Mouse (Mus musculus): ENCODE measurements around the gene S100a1. TPM values are rescaled to one million over a fixed set of nuclear protein-coding genes. Genes with fewer than 3 reads are reported as not detected.

The S100a1 gene
- polyA plus RNA-seq, 1 experiment: 228 TPM

DNA sequence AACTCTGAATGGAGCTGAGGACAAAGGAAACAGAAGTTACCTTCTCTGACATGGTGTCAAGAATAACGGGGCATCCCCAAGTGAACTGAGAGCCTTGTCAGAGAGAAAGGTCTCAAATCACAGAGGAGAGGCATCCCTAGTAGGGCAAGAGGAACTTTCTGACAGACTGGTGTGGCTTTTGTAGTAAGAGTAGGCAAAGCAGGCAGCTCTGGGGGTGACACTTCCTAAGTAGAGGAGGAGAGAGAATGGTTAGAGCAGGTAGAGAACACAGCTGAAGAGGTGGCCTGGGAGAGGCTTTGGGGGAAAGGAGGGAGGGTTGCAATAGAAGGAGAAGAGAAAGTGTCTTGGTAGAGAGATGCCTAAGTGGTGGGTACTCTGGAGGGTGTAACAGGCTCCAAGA lies 21.3 kb upstream of the S100a1 start:
- Histone ChIP-seq H3K4me1 (ENCODE audit: control insufficient read depth, insufficient read depth, low read length) (no peaks in the 10 kb centered on the region), H3K4me3 (ENCODE audit: insufficient read depth, low read length) (no peak overlapping the region), H3K27ac (ENCODE audit: insufficient read depth, low read depth, low read length) (no peak overlapping the region)
- TF ChIP-seq CTCF (IDR thresholded peaks at IDR 0.05; ENCODE audit: low read depth, low read length) (no peak), POLR2A (IDR thresholded peaks at IDR 0.05; ENCODE audit: borderline replicate concordance, low read depth, low read length) (no peak)

DNA sequence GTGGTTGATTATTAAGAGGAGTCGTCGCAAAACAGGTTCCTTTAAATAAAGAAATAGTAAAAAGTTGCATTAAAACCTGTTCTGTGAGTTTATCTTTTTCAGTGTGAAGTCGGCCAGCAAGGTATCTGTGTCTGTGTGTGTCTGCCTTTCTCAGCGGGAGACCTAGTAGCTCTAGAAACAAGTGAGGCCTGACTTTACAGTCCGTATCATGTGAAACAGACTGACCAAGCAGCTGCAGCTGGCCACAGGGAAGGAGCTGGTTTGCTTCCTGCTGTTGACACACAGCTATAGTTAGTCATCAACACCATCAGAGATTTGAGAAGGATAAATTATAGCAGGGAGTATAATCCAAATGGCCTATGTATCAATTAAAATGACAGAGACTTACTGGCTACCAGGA lies 17.5 kb upstream of the S100a1 start:
- no peak overlapping the region for H3K27ac ChIP-seq (ENCODE audit: insufficient read depth, low read depth, low read length)
- H3K4me3 ChIP-seq (ENCODE audit: insufficient read depth, low read length): no peak overlapping the region
- H3K4me1 ChIP-seq (ENCODE audit: control insufficient read depth, insufficient read depth, low read length): no peaks in the 10 kb centered on the region
- TF ChIP-seq POLR2A (IDR thresholded peaks at IDR 0.05; ENCODE audit: borderline replicate concordance, low read depth, low read length) (no peak), CTCF (IDR thresholded peaks at IDR 0.05; ENCODE audit: low read depth, low read length) (no peak)

DNA sequence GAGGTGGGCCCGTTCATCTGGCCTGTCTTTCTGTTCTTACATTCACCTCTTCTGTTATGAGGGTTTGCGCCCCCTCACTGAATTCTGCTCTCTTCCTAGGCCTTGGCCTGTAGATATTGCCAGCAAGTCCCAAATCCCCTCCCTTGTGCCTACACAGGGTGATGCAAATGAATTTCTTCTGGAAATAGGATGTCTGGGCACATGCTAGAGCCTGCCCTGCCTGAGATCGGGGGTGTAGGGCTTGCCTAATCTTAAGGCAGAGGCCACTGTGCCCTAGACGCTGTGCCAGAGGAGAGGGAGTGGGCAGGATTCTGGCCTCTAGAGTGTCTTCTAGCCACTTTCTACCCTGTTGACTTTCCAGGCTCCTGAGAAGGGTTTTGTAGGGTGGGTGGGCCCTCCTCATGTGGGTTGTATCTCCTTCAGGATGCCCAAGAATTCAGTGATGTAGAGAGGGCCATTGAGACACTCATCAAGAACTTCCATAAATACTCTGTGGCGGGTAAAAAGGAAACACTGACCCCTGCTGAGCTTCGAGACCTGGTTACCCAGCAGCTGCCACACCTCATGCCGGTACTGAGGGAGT lies 13.2 kb upstream of the S100a1 start:
- TF ChIP-seq CTCF (IDR thresholded peaks at IDR 0.05; ENCODE audit: low read depth, low read length) (no peak), POLR2A (IDR thresholded peaks at IDR 0.05; ENCODE audit: borderline replicate concordance, low read depth, low read length) (no peak)
- Histone ChIP-seq H3K27ac (ENCODE audit: insufficient read depth, low read depth, low read length) (no peak overlapping the region), H3K4me1 (ENCODE audit: control insufficient read depth, insufficient read depth, low read length) (no peaks in the 10 kb centered on the region), H3K4me3 (ENCODE audit: insufficient read depth, low read length) (no peak overlapping the region)

DNA sequence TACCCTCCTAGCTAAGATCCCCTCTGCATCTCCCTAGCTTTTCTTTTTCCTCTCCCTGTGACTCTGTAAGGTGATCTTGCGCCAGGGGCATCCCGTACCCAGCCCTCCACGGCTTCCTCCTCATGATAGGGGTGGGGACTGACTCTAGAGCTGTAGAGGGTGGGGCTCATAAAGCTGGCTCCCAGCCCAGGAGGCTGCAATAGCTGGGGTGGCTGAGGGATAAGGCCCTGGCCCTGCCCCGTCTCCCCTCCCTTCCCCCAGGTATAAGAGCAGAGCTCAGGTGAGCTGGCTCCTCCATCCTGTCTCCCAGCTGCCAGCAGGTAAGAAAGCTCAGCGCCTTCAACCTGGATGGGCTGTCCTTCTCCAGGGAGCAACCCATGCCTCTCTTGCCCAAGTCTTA lies 12.4 kb upstream of the S100a1 start, which contains the start of gene S100a14:
S100a14 (plus strand) TSS at position 277 of the 400 bp plus-strand sequence.
- H3K4me3 ChIP-seq (ENCODE audit: insufficient read depth, low read length): no peak within 1 kb of the TSS
- H3K27ac ChIP-seq (ENCODE audit: insufficient read depth, low read depth, low read length): no peak within 1 kb of the TSS
- TF ChIP-seq CTCF (IDR thresholded peaks at IDR 0.05; ENCODE audit: low read depth, low read length) (no peak), POLR2A (IDR thresholded peaks at IDR 0.05; ENCODE audit: borderline replicate concordance, low read depth, low read length) (no peak)
- no peaks in the 10 kb centered on the region for H3K4me1 ChIP-seq (ENCODE audit: control insufficient read depth, insufficient read depth, low read length)

DNA sequence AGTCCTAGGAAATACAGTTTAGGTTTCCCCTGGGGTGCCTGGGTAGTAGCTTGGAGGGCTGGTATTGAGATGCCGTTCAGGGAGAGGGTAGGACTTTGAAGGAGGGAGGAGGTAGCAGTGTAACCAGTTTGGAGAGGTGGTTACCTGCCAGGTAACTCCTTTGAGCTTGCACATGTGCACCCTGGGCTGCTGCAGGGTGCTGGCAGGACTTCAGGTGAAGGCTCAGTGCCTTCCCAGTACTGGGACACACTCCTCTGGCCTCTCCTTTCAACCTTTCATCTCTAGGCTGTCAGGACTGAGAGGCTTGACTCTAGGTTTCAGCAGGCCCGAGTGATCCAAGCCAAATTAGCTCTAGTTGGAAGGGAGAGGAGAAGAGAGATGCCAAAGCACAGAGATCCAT lies 11.9 kb upstream of the S100a1 start:
- TF ChIP-seq CTCF (IDR thresholded peaks at IDR 0.05; ENCODE audit: low read depth, low read length) (no peak), POLR2A (IDR thresholded peaks at IDR 0.05; ENCODE audit: borderline replicate concordance, low read depth, low read length) (no peak)
- H3K4me3 ChIP-seq (ENCODE audit: insufficient read depth, low read length): no peak overlapping the region
- no peaks in the 10 kb centered on the region for H3K4me1 ChIP-seq (ENCODE audit: control insufficient read depth, insufficient read depth, low read length)
- H3K27ac ChIP-seq (ENCODE audit: insufficient read depth, low read depth, low read length): no peak overlapping the region

DNA sequence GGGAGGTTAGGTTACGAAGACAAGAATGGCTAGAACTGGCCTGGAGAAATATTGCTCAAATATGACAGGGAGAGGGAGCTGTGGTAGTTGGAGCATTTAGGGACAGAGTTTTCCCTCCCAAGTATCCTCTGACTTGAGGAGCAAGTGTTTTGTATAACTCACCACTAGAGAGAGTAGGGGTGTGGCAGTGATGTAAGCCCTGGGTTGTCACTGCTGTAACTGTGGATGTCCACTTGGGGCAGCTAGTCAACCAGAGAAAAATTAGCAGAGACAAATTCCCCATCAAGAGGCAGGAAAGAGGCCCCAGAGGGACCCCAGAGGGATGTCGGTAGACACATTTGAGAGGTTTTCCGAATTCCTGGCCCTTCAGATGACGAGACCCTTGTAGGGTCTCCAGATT lies 11.2 kb upstream of the S100a1 start:
- TF ChIP-seq CTCF (IDR thresholded peaks at IDR 0.05; ENCODE audit: low read depth, low read length) (peak; percentile 36), POLR2A (IDR thresholded peaks at IDR 0.05; ENCODE audit: borderline replicate concordance, low read depth, low read length) (no peak)
- Histone ChIP-seq H3K4me3 (ENCODE audit: insufficient read depth, low read length) (no peak overlapping the region), H3K27ac (ENCODE audit: insufficient read depth, low read depth, low read length) (no peak overlapping the region), H3K4me1 (ENCODE audit: control insufficient read depth, insufficient read depth, low read length) (peaks cover 6% of the 10 kb centered on the region)

DNA sequence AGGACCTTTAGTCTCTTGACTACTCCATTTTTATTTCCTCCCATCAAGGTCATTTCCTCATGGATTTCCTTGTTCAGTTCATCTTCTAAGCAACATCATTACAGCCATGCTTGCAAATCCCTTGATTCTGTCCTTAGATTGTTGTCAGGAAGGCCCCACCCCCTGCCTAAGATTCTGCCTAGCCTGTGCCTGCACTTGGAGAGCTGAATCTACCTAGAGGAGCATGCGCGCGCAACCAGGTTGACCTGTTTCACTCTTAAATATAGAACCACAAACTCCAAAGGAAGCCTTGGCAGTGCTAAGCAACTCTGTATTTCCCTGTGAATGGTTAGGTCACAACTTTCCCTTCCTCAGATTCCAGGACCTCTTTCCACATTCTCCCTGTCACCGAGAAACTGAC lies 3.5 kb upstream of the S100a1 start:
- H3K4me3 ChIP-seq (ENCODE audit: insufficient read depth, low read length): no peak overlapping the region
- H3K27ac ChIP-seq (ENCODE audit: insufficient read depth, low read depth, low read length): no peak overlapping the region
- peaks cover 42% of the 10 kb centered on the region for H3K4me1 ChIP-seq (ENCODE audit: control insufficient read depth, insufficient read depth, low read length)
- TF ChIP-seq CTCF (IDR thresholded peaks at IDR 0.05; ENCODE audit: low read depth, low read length) (no peak), POLR2A (IDR thresholded peaks at IDR 0.05; ENCODE audit: borderline replicate concordance, low read depth, low read length) (no peak)

DNA sequence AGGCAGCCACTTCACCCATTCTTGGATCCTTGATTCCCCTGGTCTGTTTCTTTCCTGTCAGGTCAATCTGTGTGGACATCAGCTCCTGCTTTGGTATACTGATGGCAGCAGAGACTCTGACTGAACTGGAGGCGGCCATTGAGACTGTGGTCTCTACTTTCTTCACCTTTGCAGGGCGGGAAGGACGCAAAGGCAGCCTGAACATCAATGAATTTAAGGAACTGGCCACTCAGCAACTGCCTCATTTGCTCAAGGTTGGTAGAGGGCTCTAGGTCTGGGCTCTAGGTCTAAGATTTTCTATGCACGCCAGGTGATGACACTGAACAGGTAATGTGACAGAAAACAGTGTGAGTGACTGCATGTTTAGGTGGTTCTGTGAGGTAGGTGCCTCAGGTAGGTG lies 1.6 kb upstream of the S100a1 start:
- no peak overlapping the region for H3K27ac ChIP-seq (ENCODE audit: insufficient read depth, low read depth, low read length)
- peaks cover 46% of the 10 kb centered on the region for H3K4me1 ChIP-seq (ENCODE audit: control insufficient read depth, insufficient read depth, low read length)
- TF ChIP-seq POLR2A (IDR thresholded peaks at IDR 0.05; ENCODE audit: borderline replicate concordance, low read depth, low read length) (no peak), CTCF (IDR thresholded peaks at IDR 0.05; ENCODE audit: low read depth, low read length) (no peak)
- H3K4me3 ChIP-seq (ENCODE audit: insufficient read depth, low read length): peak overlapping the region; percentile 71; the same call in 1 of the 2 replicates

DNA sequence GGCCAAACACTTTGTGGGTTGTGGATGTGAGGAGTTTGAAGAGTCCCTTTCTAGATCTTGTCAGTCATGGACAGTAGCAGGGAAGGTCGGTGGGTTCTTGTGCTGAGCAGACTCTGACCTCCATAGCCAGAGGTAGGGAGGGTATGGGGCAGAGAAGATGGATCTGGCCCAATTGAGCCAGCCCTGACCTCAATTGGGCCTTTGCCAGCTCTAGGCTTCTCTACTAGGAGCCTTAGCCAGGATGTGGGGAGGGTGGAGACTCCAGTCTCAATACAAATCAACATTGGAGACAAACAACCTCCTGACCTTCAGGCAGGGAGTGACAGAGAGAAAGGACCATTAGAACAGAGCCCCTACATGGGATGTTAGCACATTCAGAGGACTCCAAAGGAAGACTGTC lies 1.1 kb upstream of the S100a1 start:
- peaks cover 40% of the 10 kb centered on the region for H3K4me1 ChIP-seq (ENCODE audit: control insufficient read depth, insufficient read depth, low read length)
- no peak for TF ChIP-seq POLR2A (IDR thresholded peaks at IDR 0.05; ENCODE audit: borderline replicate concordance, low read depth, low read length)
- peak overlapping the region; percentile 71 for H3K4me3 ChIP-seq (ENCODE audit: insufficient read depth, low read length)
- no peak overlapping the region for H3K27ac ChIP-seq (ENCODE audit: insufficient read depth, low read depth, low read length)

DNA sequence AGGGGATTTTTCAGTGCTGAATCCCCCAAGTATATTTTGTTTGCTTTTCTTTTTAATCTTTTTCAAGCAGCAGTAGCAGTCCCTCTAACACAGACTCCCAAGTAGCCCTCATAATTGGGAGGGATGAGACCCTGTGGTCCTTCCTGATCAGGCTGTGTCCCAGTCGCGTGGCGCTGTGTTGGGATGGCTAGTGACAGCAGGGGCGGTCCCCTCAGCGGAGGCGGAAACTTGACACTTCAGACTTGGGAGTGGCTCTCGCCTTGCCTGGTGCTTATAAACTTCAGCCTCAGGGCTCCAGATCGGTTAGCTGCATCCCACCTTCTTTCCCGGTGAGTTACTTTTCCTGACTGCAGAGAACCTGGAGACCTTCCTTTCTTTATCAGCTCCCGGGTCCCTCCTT lies 499 bp upstream of the S100a1 start:
- peaks cover 38% of the 10 kb centered on the region for H3K4me1 ChIP-seq (ENCODE audit: control insufficient read depth, insufficient read depth, low read length)
- H3K27ac ChIP-seq (ENCODE audit: insufficient read depth, low read depth, low read length): no peak overlapping the region
- no peak for TF ChIP-seq CTCF (IDR thresholded peaks at IDR 0.05; ENCODE audit: low read depth, low read length)
- no peak for TF ChIP-seq POLR2A (IDR thresholded peaks at IDR 0.05; ENCODE audit: borderline replicate concordance, low read depth, low read length)
- H3K4me3 ChIP-seq (ENCODE audit: insufficient read depth, low read length): peak overlapping the region; percentile 71
